28 mouse cellular contexts compared by ENCODE assay signal in the genomic region with DNA sequence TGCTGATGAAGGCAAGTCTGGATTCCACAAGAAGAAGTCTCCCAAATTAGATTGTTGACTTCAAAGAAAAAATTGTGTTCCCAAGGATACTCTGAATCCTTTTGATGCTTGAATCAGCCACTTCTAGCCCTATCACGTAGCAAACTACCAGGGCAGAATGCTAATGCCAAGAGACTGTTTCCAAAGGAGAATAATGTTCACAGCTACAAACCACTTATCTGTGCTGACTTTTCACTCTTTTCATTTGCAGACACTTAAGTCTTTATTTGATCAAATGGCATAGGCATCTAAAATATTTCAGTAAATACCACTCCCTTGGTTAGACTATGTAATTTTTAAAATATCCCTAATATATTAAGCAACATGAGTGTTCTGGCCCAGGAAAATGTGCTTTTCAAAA.
"Had no signal": no experiment of that assay in that cellular context is flagged by ENCODE, and none has a peak within 500 bp of the region (broad histone marks: within the 10 kb centered on the region; RNA-seq: fewer than 3 reads in every experiment).

No protein-coding gene starts in this region.

- H3K27me3 ChIP-seq: embryonic facial prominence, embryonic 12.5 days; embryonic facial prominence, embryonic 13.5 days; embryonic facial prominence, embryonic 15.5 days; forebrain, embryonic 12.5 days; forebrain, embryonic 13.5 days; forebrain, embryonic 15.5 days had no signal

- DNase-seq: cerebellum, adult 2 months; cerebellum, adult 8-10 months; cerebellum, adult 9-10 months; cerebellum, adult 9-11 months; cerebellum, postnatal 10 days; cerebellum, postnatal 14 days; cerebellum, postnatal 25 days; cerebellum, postnatal 36 days; embryo, embryonic 11 days; forebrain, postnatal 0 days; gastrocnemius, adult 2 months; gastrocnemius, postnatal 10 days; gastrocnemius, postnatal 14 days; gastrocnemius, postnatal 25 days; gastrocnemius, postnatal 36 days; heart, adult 11 months; heart, adult 18-20 months had no signal

- H3K4me3 ChIP-seq: embryonic facial prominence, embryonic 10.5 days; embryonic facial prominence, embryonic 12.5 days; embryonic facial prominence, embryonic 13.5 days; embryonic facial prominence, embryonic 15.5 days; erythroblast, embryonic 14.5 days; forebrain, embryonic 10.5 days; forebrain, embryonic 12.5 days; forebrain, embryonic 13.5 days; forebrain, embryonic 15.5 days; gastrocnemius, adult 2 months had no signal

- H3K9ac ChIP-seq: embryonic facial prominence, embryonic 12.5 days; embryonic facial prominence, embryonic 13.5 days; embryonic facial prominence, embryonic 15.5 days; forebrain, embryonic 12.5 days; forebrain, embryonic 13.5 days; forebrain, embryonic 15.5 days; forebrain, postnatal 0 days had no signal

- H3K4me2 ChIP-seq: embryonic facial prominence, embryonic 12.5 days; embryonic facial prominence, embryonic 13.5 days; embryonic facial prominence, embryonic 15.5 days; forebrain, embryonic 12.5 days; forebrain, embryonic 13.5 days; forebrain, embryonic 15.5 days had no signal

- H3K36me3 ChIP-seq: embryonic facial prominence, embryonic 10.5 days; embryonic facial prominence, embryonic 12.5 days; embryonic facial prominence, embryonic 13.5 days; embryonic facial prominence, embryonic 15.5 days; forebrain, embryonic 10.5 days; forebrain, embryonic 12.5 days; forebrain, embryonic 15.5 days had no signal

- H3K4me1 ChIP-seq: embryonic facial prominence, embryonic 10.5 days; embryonic facial prominence, embryonic 12.5 days; embryonic facial prominence, embryonic 13.5 days; embryonic facial prominence, embryonic 15.5 days; forebrain, embryonic 10.5 days; forebrain, embryonic 12.5 days; forebrain, embryonic 13.5 days; forebrain, embryonic 15.5 days had no signal

- H3K9me3 ChIP-seq: embryonic facial prominence, embryonic 10.5 days; embryonic facial prominence, embryonic 12.5 days; embryonic facial prominence, embryonic 13.5 days; embryonic facial prominence, embryonic 15.5 days; forebrain, embryonic 10.5 days; forebrain, embryonic 12.5 days; forebrain, embryonic 13.5 days; forebrain, embryonic 15.5 days had no signal

- H3K27ac ChIP-seq: embryonic facial prominence, embryonic 10.5 days; embryonic facial prominence, embryonic 12.5 days; embryonic facial prominence, embryonic 13.5 days; embryonic facial prominence, embryonic 15.5 days; forebrain, embryonic 10.5 days; forebrain, embryonic 12.5 days; forebrain, embryonic 13.5 days; forebrain, embryonic 15.5 days; gastrocnemius, adult 2 months had no signal

- ATAC-seq: forebrain, embryonic 13.5 days; forebrain, embryonic 14.5 days; forebrain, embryonic 15.5 days; forebrain, embryonic 16.5 days; forebrain, postnatal 0 days had no signal
